Mouse (Mus musculus) gastrocnemius, adult 8-10 months (tissue): ENCODE data around the gene Zfp715. TPM values are rescaled to one million over a fixed set of nuclear protein-coding genes. Genes with fewer than 3 reads are reported as not detected.
"Not testable (repeated sequence)": the region's sequence is repeated elsewhere in the genome, so short reads cannot be mapped to it uniquely, and the experiment has no call there.

Source experiments
- DNase-seq, 2 experiments: peaks; one replicate each; pipeline ENCODE4 v3.0.0; 2022; ENCODE audit warnings: low spot score in 2 of 2
- total RNA-seq, 4 experiments: library from RNA; stranded (reverse); gene quantifications; 2 replicates each; pipeline ENCODE4 v1.2.4; 2022

Zfp715 gene
- total RNA-seq, 4 experiments from 2014 or later, result 9.9 to 11.7 (median 10.6) TPM

DNA sequence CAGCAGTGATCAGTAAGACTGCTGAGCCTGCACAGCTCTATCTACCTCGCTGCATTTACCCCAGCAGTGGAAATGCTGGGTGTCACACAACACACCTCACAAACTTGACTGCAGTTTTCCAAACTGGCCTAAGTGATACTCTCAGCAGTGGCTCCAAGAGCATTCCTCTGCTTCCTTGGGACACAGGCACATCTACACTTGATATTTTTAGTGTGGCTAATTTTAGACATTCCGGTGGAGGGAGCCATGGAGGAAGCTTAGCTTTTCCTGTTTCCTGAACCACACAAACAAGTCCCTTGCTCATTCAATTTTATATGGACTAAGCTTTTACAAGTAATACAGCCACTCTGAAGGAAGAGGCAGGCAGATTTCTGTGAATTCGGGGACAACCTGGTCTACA lies 7.9 kb downstream of the Zfp715 start:
- DNase-seq, result peak in 1 of 2 experiments; percentile 20

DNA sequence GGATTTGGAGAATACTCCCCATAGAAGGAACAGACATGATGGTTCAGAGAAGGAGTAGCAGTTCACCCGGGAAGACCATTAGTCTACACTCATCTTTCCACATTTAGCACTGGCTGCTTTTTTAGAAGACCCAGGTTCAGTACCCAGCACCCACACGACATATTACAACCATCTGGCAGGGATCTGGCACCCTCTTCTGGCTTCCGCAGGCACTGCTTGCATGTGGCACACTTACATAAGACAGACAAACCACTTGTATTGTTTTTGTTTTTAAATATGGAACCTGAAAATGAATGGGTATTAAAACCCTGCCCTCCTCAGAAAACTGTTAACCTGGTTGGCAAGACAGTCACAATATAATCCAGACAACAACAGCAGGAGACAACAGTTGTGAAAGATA lies 21.6 kb downstream of the Zfp715 start:
- no peak for DNase-seq

DNA sequence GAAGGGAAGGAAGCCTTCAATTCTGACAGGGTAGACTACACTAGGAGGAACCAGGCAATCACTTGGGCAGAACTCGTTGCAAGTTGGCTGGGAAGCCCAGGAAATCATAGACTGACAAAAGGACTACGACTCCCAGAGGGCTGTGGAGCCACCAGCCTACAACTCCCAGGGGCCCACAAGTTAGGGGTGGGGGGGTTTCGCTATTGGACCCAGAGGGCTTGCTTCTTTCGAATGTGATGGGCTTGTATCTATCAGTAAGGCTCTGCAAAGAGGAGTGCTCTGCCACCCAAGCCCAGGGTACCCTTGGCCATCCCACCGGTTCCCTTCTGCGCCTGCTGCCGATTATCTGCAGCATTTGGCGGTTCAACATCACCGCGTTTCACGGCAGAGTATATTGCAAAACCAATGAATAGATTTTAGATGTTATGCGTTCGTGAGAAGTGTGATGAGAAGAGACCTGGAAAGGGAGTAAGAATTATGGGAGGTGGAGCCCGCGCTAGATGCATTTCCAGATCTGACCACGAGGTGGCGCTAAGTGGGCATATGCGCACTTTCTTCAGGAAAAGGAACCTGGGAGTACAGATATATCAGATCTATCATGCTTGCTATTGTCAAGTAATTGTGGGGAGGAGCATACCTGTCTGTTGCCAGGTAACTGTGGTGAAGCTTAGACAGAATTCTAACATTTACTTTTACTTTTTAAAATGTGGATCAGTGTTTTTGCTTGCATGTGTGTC lies 30.1 kb downstream of the Zfp715 start:
- peak; percentile 69 to 75 for DNase-seq

DNA sequence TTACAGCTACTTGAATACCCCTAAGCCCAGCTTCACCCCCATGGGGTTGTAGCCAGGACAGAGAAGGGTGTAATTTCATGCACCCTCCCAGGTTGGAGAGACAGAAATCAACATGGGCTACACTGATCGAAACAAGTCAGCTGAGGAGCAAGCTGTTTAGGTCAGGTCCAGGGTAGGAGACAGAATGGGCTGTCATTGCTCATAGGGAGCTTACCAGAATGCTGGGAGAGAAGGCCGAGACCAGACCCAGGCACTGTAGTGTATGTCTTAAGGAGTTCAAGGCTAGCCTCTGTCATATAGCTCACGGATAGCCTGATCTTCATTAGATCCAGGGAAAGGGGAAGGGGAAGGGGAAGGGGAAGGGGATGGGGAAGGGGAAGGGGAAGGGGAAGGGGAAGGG lies 30.6 kb downstream of the Zfp715 start:
- DNase-seq, result no peak

DNA sequence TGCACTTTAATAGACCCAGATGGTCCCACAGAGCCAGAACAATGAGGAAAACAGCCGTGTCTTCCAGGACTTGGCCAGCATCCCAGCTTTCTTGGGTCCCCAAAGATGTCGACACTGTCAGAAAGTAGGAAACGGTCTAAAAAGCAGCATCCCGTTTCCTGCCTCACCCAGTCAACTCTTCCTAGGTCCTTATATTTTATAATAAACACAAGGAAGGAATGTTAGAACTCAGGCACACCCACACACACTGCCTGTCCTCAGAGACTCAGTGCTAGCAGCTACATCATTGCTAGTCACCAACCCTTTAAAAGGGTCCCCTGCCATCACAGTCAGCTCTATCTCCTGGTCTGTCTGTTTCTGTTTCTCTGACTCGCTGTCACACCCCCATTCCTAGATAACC lies 35.7 kb downstream of the Zfp715 start:
- DNase-seq, result no peak

DNA sequence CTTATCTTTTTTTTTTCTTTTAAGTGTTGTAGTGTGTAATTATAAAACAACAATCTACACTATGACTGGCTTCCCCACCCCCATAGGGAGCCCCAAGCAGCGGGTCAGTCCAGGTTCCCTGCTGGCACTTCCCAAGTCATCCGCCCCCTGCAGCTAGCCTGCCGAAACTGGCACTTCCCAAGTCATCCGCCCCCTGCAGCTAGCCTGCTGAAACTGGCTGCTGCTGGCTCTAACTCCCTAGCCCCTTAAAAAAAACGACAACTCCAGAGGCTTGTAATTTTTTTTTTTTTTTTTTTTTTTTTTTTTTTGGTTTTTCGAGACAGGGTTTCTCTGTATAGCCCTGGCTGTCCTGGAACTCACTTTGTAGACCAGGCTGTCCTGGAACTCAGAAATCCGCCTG lies 36.9 kb downstream of the Zfp715 start:
- not testable (repeated sequence) for DNase-seq

DNA sequence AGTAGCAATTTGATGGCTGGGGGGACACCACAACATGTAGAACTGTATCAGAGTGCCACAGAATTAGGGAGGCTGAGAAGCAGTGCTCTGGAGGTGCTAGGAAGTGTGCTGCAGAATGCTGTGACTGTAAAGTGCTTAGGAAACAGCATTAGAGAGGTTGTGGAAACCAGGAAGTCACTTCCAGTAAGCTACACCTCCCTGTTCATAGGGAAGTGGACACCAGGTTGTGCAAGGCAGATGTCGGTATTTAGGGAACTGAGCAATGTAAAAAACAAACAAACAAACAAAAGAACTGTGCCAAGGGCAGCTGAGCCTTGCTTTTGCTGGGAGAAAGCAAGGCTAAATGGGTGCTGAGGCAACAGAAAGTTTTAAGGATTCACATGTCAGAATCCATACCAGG lies 39.6 kb downstream of the Zfp715 start:
- DNase-seq, result no peak

DNA sequence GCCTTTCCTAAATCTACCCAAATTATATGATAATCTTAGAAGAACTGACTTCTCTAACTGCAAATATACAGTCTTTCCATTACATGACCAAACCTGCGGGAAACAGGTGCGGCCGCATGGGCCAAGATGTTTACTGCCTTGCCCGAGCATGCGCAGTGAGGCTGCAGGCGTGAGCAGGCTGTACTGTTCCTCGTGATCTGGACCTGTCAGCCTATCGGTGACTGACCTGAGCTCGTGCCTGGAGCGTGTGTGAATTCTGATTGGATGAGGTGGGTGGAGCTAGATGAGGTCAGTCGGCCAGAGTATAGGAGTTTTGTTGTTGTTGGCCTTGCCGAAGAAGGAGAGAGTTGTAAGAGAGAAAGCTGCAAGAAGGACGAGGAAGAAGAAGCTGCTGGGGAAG lies 45.7 kb downstream of the Zfp715 start:
- not testable (repeated sequence) for DNase-seq

DNA sequence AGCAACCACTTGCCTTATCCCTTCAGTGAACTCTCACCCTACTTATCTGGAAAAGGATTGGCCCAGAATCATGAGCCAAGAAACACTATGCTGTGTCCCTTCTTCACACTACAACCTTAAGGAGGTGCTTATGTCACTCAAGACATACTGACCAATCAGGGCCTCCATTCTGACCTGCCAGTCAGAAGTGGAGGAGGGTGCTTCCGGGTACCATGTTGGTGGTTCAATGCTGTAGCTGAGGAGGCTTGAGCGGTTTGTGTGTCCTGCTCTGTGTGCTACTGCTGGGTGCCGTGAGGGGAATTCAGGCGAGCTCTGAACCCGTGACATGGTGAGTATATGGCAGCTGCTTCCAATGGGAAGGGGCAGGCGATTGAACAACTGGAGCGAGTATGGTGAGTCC lies 59.6 kb downstream of the Zfp715 start:
- no peak for DNase-seq

DNA sequence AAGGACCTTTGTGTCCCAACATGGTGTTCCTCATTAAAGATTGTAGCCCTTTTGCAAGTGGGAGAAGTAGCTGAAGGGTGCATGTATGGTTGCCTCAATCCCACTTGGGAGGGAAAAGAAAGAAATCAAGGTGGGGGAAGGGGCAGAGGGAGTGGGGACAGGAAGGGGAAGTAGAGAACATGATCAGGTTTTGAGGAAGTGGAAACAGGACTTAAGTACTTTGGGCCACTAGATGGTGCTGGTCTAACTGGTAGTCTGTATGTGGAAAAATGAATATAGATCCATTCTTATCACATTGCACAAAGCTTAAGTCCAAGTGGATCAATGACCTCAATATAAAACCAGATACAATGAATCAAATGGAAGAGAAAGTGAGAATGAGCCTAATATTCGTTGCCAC lies 62.4 kb downstream of the Zfp715 start:
- not testable (repeated sequence) for DNase-seq

Other genes starting within 250 kb of the Zfp715 start
- not detected for gene Zfp936, start 199.1 kb downstream of the Zfp715 start, total RNA-seq
- not detected for gene Siglecf, start 38.0 kb upstream of the Zfp715 start, total RNA-seq
- gene Siglecg, start 94.9 kb upstream of the Zfp715 start, total RNA-seq, result not detected
- not detected for gene Lim2, start 114.4 kb upstream of the Zfp715 start, total RNA-seq
- not detected for gene Nkg7, start 123.8 kb upstream of the Zfp715 start, total RNA-seq
- gene Cldnd2, start 127.5 kb upstream of the Zfp715 start, total RNA-seq, result not detected
- 100 to 1,000 TPM; 284 to 324 (median 303) TPM for gene Etfb, start 130.8 kb upstream of the Zfp715 start, total RNA-seq
- under 1 TPM in 1 of 4 experiments, not detected in 3; 0.73 TPM for gene Gm45233, start 130.8 kb upstream of the Zfp715 start, total RNA-seq
- gene Vsig10l, start 149.9 kb upstream of the Zfp715 start, total RNA-seq, result 1 to 10 TPM; 1.3 to 2.7 (median 1.7) TPM
- gene Iglon5, start 176.8 kb upstream of the Zfp715 start, total RNA-seq, result under 1 TPM in 3 of 4 experiments, not detected in 1; 0.10 to 0.31 (median 0.13) TPM
- not detected for gene 4931406B18Rik, start 192.6 kb upstream of the Zfp715 start, total RNA-seq
- gene Cd33, start 231.1 kb upstream of the Zfp715 start, total RNA-seq, result under 1 TPM; 0.10 to 0.75 (median 0.52) TPM
- gene Zfp658, start 249.0 kb upstream of the Zfp715 start, total RNA-seq, result under 1 TPM; 0.16 to 0.43 (median 0.33) TPM